Mouse (Mus musculus) testis, postnatal 14 days (tissue): ENCODE measurements around the gene Igfbp3.
"Not testable (repeated sequence)": the region's sequence is repeated elsewhere in the genome, so short reads cannot be mapped to it uniquely, and the experiment has no call there.

ENCODE experiments used
- DNase-seq: peaks from one replicate; pipeline ENCODE4 v3.0.0; 2021; ENCODE audit warnings: low spot score

Gene Igfbp3

GRCm38 (mm10) chr11:7213501-7214341 is at the start of gene Igfbp3:
Igfbp3 (minus strand) TSS chr11:7213923.
- peak; percentile 24 for DNase-seq

DNA sequence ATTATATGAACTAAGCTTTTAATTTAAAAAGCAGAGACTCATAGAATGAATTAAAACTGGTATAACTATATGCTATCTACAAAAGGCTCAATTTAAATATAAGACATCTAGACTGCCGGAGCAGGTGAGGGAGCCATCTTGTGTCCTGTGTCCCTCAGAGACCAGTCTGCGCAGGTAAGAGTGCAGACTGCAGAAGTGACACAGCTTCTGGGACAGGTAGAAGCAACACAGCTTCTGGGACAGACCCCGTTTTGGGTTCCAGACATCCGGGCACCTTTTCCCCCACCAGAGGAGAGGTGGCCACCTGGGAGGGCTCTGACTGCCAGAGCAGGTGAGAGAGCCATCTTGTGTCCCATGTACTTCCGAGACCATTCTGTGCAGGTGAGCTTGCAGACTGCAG is 37.1 kb upstream of the Igfbp3 start:
- no peak for DNase-seq

GRCm38 (mm10) chr11:7250415-7250814 is 36.7 kb upstream of the Igfbp3 start:
- DNase-seq: no peak

- DNase-seq: no peak
Measured at GRCm38 (mm10) chr11:7244782-7245181, 31.1 kb upstream of the Igfbp3 start.

- no peak for DNase-seq
Measured at GRCm38 (mm10) chr11:7239041-7239740, 25.5 kb upstream of the Igfbp3 start.

GRCm38 (mm10) chr11:7238546-7238945 is 24.8 kb upstream of the Igfbp3 start:
- DNase-seq: no peak

- DNase-seq: no peak
Measured at GRCm38 (mm10) chr11:7237712-7238111, 24.0 kb upstream of the Igfbp3 start.

- no peak for DNase-seq
Measured at GRCm38 (mm10) chr11:7236751-7237150, 23.0 kb upstream of the Igfbp3 start.

DNA sequence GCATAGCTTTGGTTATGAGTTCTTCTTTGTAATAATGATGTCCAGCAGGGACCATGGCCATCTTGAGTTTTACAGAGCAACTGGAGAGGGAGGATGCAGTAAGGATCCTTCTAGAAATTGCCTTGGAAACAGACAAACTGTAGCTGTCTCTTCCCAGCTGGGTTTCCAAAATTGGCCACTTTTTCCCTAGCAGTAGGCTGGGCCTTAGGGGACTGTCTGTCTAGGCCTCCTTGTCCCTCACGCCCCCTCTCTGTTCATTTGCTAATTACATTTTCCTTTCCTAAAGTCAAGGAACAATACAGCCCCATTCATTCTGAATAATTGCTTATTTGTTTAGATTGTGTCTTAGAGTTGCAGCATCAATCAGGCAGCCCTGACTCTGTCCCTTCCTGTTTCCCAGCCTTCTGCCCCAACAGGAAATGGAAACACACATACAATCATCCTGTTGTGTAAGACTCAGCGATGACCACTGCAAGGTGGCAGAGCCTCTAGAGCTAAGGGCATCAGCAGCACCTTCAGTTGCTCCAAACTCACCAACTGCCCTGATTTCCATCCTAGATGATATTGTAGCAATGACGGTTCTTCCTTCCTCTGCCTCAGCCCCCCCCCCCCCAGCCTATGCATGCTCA is 21.4 kb upstream of the Igfbp3 start:
- no peak for DNase-seq

GRCm38 (mm10) chr11:7234436-7234835 is 20.7 kb upstream of the Igfbp3 start:
- no peak for DNase-seq

DNA sequence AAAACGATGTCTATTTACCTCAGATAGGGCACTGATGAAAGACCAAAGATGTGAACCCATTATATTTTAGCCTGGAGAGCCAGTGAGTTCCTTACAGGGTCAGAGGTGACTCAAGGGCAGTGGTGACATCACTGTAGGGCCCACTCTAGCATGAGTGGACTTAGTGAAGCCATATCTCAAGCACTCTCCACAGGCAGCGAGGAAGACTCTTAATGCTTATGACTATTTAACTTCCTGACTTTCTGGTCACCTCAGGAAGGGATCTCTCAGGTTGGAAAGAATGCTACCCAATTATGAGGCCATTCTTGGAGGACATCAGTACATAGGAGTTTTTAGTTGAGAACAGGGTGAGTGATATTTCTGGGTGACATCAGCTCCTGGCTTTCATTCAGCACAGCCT is 19.6 kb upstream of the Igfbp3 start:
- no peak for DNase-seq

DNA sequence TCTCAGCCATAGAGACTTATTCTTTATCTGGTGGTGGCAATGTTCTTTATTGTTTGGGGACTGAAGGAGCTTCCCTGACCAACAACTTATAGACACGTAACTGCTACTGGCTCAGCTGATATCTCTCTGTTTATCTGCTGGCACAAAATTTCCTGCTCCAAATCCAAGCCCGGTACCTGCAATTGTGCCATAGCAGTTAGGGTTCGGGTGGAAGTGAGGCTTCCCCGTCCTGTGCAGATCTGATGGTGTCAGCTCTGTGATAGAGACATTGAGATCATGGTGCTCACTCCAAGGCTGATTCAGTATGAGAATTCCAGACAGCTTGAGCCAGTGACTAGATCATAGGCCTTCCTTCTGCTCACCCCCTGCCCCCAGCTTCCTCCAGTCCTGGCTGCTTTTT is 18.2 kb upstream of the Igfbp3 start:
- DNase-seq: no peak

DNA sequence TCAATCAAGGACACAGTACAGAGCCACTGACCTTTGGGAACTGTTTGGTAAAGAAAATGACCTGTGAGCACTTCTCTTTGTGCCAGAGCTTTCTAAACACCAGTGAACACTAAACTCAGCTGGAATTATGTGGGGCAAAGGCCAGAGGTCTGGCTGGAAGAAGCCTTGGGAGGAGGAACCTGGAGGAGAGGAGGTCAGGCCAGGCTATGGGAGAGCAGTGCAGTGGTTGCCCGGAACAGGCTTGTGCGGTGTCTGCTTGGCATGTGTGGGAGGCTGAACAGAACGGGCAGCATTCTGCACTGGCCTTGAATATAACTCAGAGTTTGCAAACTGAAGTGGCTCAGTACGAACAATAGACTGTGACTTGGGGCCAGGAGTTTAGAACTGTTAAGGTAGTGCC is 16.3 kb upstream of the Igfbp3 start:
- peak; percentile 77 for DNase-seq

GRCm38 (mm10) chr11:7228107-7228506 is 14.4 kb upstream of the Igfbp3 start:
- DNase-seq: no peak

DNA sequence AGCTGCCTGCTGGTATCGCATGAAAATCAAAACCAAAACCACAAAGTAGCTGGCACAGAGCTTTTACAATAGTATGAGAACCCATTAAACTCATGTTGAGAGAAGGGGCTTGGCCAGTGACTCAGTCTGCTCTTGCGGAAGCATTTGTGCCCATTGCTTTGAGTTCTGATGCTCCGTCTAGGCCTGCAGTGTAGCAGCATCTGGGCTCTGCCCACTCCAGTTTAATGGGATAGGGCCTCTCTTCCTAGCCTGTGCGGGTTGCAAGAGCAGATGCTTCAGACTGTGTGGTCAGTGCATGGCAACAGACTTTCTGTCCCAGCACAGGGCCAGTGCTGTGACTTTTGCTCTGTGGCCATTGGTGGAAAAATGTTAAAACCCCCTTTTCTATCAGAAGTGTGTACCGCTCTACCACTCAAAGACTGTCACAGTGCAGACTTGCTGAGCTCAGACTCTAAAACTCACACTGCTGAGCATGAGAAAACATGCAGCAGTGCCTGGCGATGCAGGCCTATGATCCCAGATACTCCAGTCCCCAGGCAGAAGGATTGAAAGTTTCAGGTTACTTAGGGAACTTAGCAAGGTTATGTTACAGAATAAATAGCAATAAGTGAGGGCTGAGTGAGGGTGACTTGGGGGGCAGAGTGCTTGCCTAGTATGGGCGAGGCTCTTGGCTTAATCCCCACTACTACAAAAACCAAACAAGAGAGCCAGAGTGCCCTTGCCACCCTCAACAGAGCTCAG is 13.3 kb upstream of the Igfbp3 start:
- no peak for DNase-seq

DNA sequence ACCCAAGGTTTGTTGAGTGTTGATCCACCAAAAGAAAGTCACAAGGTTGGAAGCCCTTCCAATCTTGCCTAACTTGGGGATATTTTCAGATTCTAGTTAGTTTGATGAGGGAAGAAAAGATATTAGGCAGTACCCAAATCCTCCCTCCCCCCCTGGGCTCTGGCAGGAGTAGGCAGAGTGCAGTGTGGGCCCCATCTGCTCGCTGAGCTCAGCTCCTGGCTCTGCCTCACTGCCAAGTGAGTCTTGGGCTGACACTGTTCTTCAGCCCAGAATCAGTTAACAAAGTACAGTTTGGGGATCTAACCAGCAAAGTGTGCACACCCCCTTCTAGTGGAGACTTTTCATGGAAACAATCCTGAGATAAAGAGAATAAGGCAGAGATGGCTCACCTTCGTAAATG is 12.5 kb upstream of the Igfbp3 start:
- DNase-seq: no peak

DNA sequence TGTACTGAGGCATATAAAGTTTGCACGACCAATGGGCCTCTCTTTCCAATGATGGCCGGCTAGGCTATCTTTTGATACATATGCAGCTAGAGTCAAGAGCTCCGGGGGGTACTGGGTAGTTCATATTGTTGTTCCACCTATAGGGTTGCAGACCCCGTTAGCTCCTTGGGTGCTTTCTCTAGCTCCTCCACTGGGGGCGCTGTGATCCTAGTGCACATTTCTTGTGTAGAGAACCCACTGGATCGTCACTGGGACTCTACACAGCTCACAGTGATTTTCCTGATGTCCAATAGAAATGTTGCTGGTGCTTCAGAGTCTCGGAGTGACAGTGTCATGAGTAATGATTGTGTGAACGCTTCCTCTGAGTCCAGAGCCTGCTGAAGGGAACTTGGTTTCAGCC is 8.1 kb upstream of the Igfbp3 start:
- not testable (repeated sequence) for DNase-seq

DNA sequence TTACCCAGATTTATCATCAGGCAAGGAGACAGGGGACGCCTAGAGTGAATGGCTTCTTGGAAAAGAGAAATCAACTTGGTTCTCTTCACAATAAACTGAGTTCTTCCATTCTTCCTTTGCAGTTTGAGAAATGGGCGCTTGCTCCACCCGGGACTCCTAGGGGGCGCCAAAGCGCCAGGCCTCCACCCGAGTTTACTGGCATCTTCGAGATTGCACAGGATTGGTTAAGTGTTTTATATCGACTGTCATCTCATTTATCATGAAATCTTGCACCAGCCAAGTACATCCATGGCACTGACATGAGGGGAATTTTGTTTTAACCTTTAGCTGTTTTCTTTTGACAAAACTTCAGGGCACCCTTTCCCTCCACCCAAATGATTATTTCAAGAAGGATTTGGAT is 2.0 kb upstream of the Igfbp3 start:
- peak; percentile 36 for DNase-seq

GRCm38 (mm10) chr11:7214761-7215160 is 1.0 kb upstream of the Igfbp3 start:
- no peak for DNase-seq

GRCm38 (mm10) chr11:7214342-7214660 is 578 bp upstream of the Igfbp3 start:
- no peak for DNase-seq

- DNase-seq: no peak
Measured at GRCm38 (mm10) chr11:7213161-7213500, 592 bp downstream of the Igfbp3 start.

- DNase-seq: no peak
Measured at GRCm38 (mm10) chr11:7212126-7212798, 1.5 kb downstream of the Igfbp3 start.
